In genomic region chr11:4001603-4002002, GRCm38 (mm10) we compare ENCODE assay signal across 8 mouse cellular contexts. TPM values are rescaled to one million over a fixed set of nuclear protein-coding genes. Genes with fewer than 3 reads are reported as not detected.
A peak's percentile ranks its signal among the peaks of the same experiment; 100 is the strongest.
DNase-seq lines count a peak whose midpoint lies in the region; ATAC-seq lines count a peak whose summit lies in the region.

No protein-coding gene starts in this region.

- peaks cover 39% of the 10 kb centered on the region for H3K27me3 ChIP-seq in forebrain, embryonic 15.5 days

- ATAC-seq in forebrain, embryonic 15.5 days (replicated peaks) = peak; percentile 60; the same call in 1 of the 2 replicates
- no peak for ATAC-seq in activated CD4-positive, CD25-positive, alpha-beta regulatory T cell, adult 4 months

- H3K27ac ChIP-seq in forebrain, embryonic 15.5 days (replicated peaks) = no peak overlapping the region

- DNase-seq in 3134 (ENCODE audit: extremely low read depth, insufficient read length, low spot score) = peak; percentile 49
- peak; percentile 60 for DNase-seq in CD4-positive helper T cell, adult 2 months (ENCODE audit: low read depth, low spot score)
- DNase-seq in brain, adult 2 months (ENCODE audit: low read depth, low spot score) = peak; percentile 79
- DNase-seq in kidney, postnatal 10 days = peak; percentile 77
- peak; percentile 80 for DNase-seq in lung, postnatal 10 days
- DNase-seq in right cerebral cortex, adult 2 months (ENCODE audit: low spot score in 2 of 2) = peak; percentile 76 to 83

- H3K36me3 ChIP-seq in forebrain, embryonic 15.5 days = no peaks in the 10 kb centered on the region

- H3K9ac ChIP-seq in forebrain, embryonic 15.5 days (replicated peaks) = no peak overlapping the region

- peaks cover 6% of the 10 kb centered on the region for H3K4me1 ChIP-seq in forebrain, embryonic 15.5 days

- no peak overlapping the region for H3K4me2 ChIP-seq in forebrain, embryonic 15.5 days (replicated peaks)

- no peak overlapping the region for H3K4me3 ChIP-seq in forebrain, embryonic 15.5 days

- no peaks in the 10 kb centered on the region for H3K9me3 ChIP-seq in forebrain, embryonic 15.5 days

- WGBS in forebrain, embryonic 15.5 days = 8% methylated on average over 5 of the region's 5 CpGs

RNA-seq across cellular contexts. Expression of gene Gal3st1, which starts 18.2 kb away (rescaled TPM):
- 1.5 and 2.0 TPM in 2 replicates for polyA plus RNA-seq in forebrain, embryonic 15.5 days (2015; fragmentation: Nextera tagmentation; extraction: Ambion mirVana)
- polyA plus RNA-seq in activated CD4-positive, CD25-positive, alpha-beta regulatory T cell, adult 4 months (2017; shearing (Covaris generic)) = not detected

RNA-seq across cellular contexts. Expression of gene 4930556J24Rik, which starts 25.0 kb away (rescaled TPM):
- not detected in 2 replicates for polyA plus RNA-seq in forebrain, embryonic 15.5 days (2015; fragmentation: Nextera tagmentation; extraction: Ambion mirVana)
- not detected for polyA plus RNA-seq in activated CD4-positive, CD25-positive, alpha-beta regulatory T cell, adult 4 months (2017; shearing (Covaris generic))

RNA-seq across cellular contexts. Expression of gene Sec14l4, which starts 29.7 kb away (rescaled TPM):
- not detected in 2 replicates for polyA plus RNA-seq in forebrain, embryonic 15.5 days (2015; fragmentation: Nextera tagmentation; extraction: Ambion mirVana)
- polyA plus RNA-seq in activated CD4-positive, CD25-positive, alpha-beta regulatory T cell, adult 4 months (2017; shearing (Covaris generic)) = not detected

RNA-seq across cellular contexts. Expression of gene Pes1, which starts 37.8 kb away (rescaled TPM):
- polyA plus RNA-seq in forebrain, embryonic 15.5 days (2015; fragmentation: Nextera tagmentation; extraction: Ambion mirVana) = 70.5 and 71.6 TPM in 2 replicates
- 10 to 100 TPM; 45.6 to 74.8 TPM for polyA plus RNA-seq in activated CD4-positive, CD25-positive, alpha-beta regulatory T cell, adult 4 months (2017; shearing (Covaris generic))
